Mouse (Mus musculus): ENCODE measurements around the gene Ispd. TPM values are rescaled to one million over a fixed set of nuclear protein-coding genes. Genes with fewer than 3 reads are reported as not detected.
A peak's percentile ranks its signal among the peaks of the same experiment; 100 is the strongest.

The Ispd gene
- total RNA-seq (2021): 10 to 100 TPM; 13.1 to 13.4 TPM
- long read RNA-seq, experiment 1, transcript Ispd-201 (10 exons, 2,690 nt): major isoform, 14 of 18 reads
- long read RNA-seq, experiment 1, partial matches to known transcripts: 1 of 18 reads
- long read RNA-seq, experiment 1, other reads (novel, unspliced or antisense): 1 of 18 reads
- long read RNA-seq, experiment 2, transcript Ispd-201 (10 exons, 2,690 nt): major isoform, 11 of 17 reads
- long read RNA-seq, experiment 2, partial matches to known transcripts: 0 of 17 reads
- long read RNA-seq, experiment 2, other reads (novel, unspliced or antisense): 4 of 17 reads

- DNase-seq (ENCODE audit: low spot score in 2 of 2): peak; percentile 83 to 85
Observed at GRCm38 (mm10) chr12:36381441-36382340, at the start of gene Ispd, which contains the start of gene D630036H23Rik. TSS of gene Ispd (plus strand) at chr12:36381450. TSS of gene D630036H23Rik (minus strand) at chr12:36382181.

GRCm38 (mm10) chr12:36332676-36333075 lies 48.6 kb upstream of the Ispd start:
- DNase-seq (ENCODE audit: low spot score in 2 of 2): no peak

- no peak for DNase-seq (ENCODE audit: low spot score in 2 of 2)
Observed at GRCm38 (mm10) chr12:36333837-36334281, 47.4 kb upstream of the Ispd start.

- DNase-seq (ENCODE audit: low spot score in 2 of 2): no peak
Observed at GRCm38 (mm10) chr12:36344131-36344530, 37.1 kb upstream of the Ispd start.

GRCm38 (mm10) chr12:36360064-36360463 lies 21.2 kb upstream of the Ispd start:
- DNase-seq (ENCODE audit: low spot score in 2 of 2): no peak

GRCm38 (mm10) chr12:36360693-36361092 lies 20.6 kb upstream of the Ispd start:
- DNase-seq (ENCODE audit: low spot score in 2 of 2): no peak

GRCm38 (mm10) chr12:36364013-36364412 lies 17.2 kb upstream of the Ispd start:
- DNase-seq (ENCODE audit: low spot score in 2 of 2): no peak

GRCm38 (mm10) chr12:36373237-36373998 lies 7.8 kb upstream of the Ispd start:
- no peak for DNase-seq (ENCODE audit: low spot score in 2 of 2)

GRCm38 (mm10) chr12:36376391-36376790 lies 4.9 kb upstream of the Ispd start:
- peak in 1 of 2 experiments; percentile 8 for DNase-seq (ENCODE audit: low spot score in 2 of 2)

- DNase-seq (ENCODE audit: low spot score in 2 of 2): no peak
Observed at GRCm38 (mm10) chr12:36380254-36380653, 996 bp upstream of the Ispd start.

GRCm38 (mm10) chr12:36380806-36381205 lies 444 bp upstream of the Ispd start:
- DNase-seq (ENCODE audit: low spot score in 2 of 2): peak in 1 of 2 experiments; percentile 7

GRCm38 (mm10) chr12:36385386-36385785 lies 4.1 kb downstream of the Ispd start:
- no peak for DNase-seq (ENCODE audit: low spot score in 2 of 2)

GRCm38 (mm10) chr12:36386991-36387390 lies 5.7 kb downstream of the Ispd start:
- DNase-seq (ENCODE audit: low spot score in 2 of 2): no peak

GRCm38 (mm10) chr12:36395115-36395514 lies 13.9 kb downstream of the Ispd start:
- peak in 1 of 2 experiments; percentile 61 for DNase-seq (ENCODE audit: low spot score in 2 of 2)

GRCm38 (mm10) chr12:36423677-36424076 lies 42.4 kb downstream of the Ispd start:
- DNase-seq (ENCODE audit: low spot score in 2 of 2): no peak

GRCm38 (mm10) chr12:36425258-36425657 lies 44.0 kb downstream of the Ispd start:
- DNase-seq (ENCODE audit: low spot score in 2 of 2): no peak

- no peak for DNase-seq (ENCODE audit: low spot score in 2 of 2)
Observed at GRCm38 (mm10) chr12:36426163-36427045, 45.2 kb downstream of the Ispd start.

- no peak for DNase-seq (ENCODE audit: low spot score in 2 of 2)
Observed at GRCm38 (mm10) chr12:36436956-36437355, 55.7 kb downstream of the Ispd start.

GRCm38 (mm10) chr12:36439396-36439795 lies 58.1 kb downstream of the Ispd start:
- no peak for DNase-seq (ENCODE audit: low spot score in 2 of 2)

- peak in 1 of 2 experiments; percentile 24 for DNase-seq (ENCODE audit: low spot score in 2 of 2)
Observed at GRCm38 (mm10) chr12:36456002-36456401, 74.8 kb downstream of the Ispd start.
